Mouse (Mus musculus) liver, adult 2 months (tissue): Measurements from ENCODE around the gene Vps37b. TPM values are rescaled to one million over a fixed set of nuclear protein-coding genes. Genes with fewer than 3 reads are reported as not detected.
"Not testable (repeated sequence)": the region's sequence is repeated elsewhere in the genome, so short reads cannot be mapped to it uniquely, and the experiment has no call there.

ENCODE experiments used
- DNase-seq: peaks from one replicate; pipeline ENCODE4 v3.0.0-alpha.2; 2011; ENCODE audit warnings: low read depth, low spot score; ENCODE audit errors: extremely low read depth
- H3K27ac ChIP-seq: fragments of 200-500 bp; replicated peaks from 2 replicates; pipeline ENCODE4 v1.5.1; 2012; ENCODE audit warnings: low read depth, mild to moderate bottlenecking, control low read depth, inconsistent platforms, low read length; ENCODE audit not compliant: insufficient read depth
- H3K27me3 ChIP-seq: fragments of 200-500 bp; 2 replicates; pipeline ENCODE4 v1.6.1; 2012; ENCODE audit warnings: mild to moderate bottlenecking, moderate library complexity, low read length, inconsistent platforms; ENCODE audit not compliant: control insufficient read depth, insufficient read depth
- H3K36me3 ChIP-seq: fragments of 200-500 bp; 2 replicates; pipeline ENCODE4 v1.6.1; 2012; ENCODE audit warnings: low read length, inconsistent platforms; ENCODE audit not compliant: control insufficient read depth, insufficient read depth
- H3K4me1 ChIP-seq: fragments of 200-500 bp; 2 replicates; pipeline ENCODE4 v1.6.1; 2011; ENCODE audit warnings: low read length; ENCODE audit not compliant: control insufficient read depth, insufficient read depth
- H3K4me3 ChIP-seq: fragments of 200-500 bp; 2 replicates; pipeline ENCODE4 v1.5.1; 2011; ENCODE audit warnings: low read depth, mild to moderate bottlenecking, control low read depth, low read length, moderate library complexity; ENCODE audit not compliant: insufficient read depth
- H3K79me2 ChIP-seq: fragments of 200-500 bp; 2 replicates; pipeline ENCODE4 v1.6.1; 2012; ENCODE audit warnings: inconsistent platforms, mild to moderate bottlenecking, low read length, moderate library complexity; ENCODE audit not compliant: control insufficient read depth, insufficient read depth
- H3K9ac ChIP-seq: fragments of 200-500 bp; 2 replicates; pipeline ENCODE4 v1.6.1; 2012; ENCODE audit warnings: low read depth, mild to moderate bottlenecking, control low read depth, inconsistent platforms, low read length
- CTCF ChIP-seq: fragments of 200-500 bp; IDR thresholded peaks from 2 replicates; pipeline ENCODE4 v1.5.1; 2011; ENCODE audit warnings: low read depth, low read length, control low read depth
- POLR2A ChIP-seq: fragments of 200-500 bp; IDR thresholded peaks from 2 replicates; pipeline ENCODE4 v1.6.1; 2011; ENCODE audit warnings: low read length, control low read depth; ENCODE audit not compliant: insufficient read depth; ENCODE audit errors: extremely low read depth
- WGBS: fragments of 180-500 bp; shearing (Covaris S2); methylation state at CpG from one replicate; pipeline ENCODE4 v1.1.7; 2018; 5-methylcytosine and 5-hydroxymethylcytosine counted together
- polyA plus RNA-seq: library from polyadenylated mRNA; depleted of rRNA; stranded (reverse); fragments of >200 nt; gene quantifications from 2 replicates; pipeline ENCODE4 v1.2.3, GENCODE M21; 2012
- total RNA-seq: library from RNA; depleted of rRNA; stranded (reverse); fragments of >200 nt; gene quantifications from 2 replicates; pipeline ENCODE4 v1.2.3, GENCODE M21; 2014

The Vps37b gene
- total and polyA plus RNA-seq, 2 experiments: 4.4 to 31.4 TPM

DNA sequence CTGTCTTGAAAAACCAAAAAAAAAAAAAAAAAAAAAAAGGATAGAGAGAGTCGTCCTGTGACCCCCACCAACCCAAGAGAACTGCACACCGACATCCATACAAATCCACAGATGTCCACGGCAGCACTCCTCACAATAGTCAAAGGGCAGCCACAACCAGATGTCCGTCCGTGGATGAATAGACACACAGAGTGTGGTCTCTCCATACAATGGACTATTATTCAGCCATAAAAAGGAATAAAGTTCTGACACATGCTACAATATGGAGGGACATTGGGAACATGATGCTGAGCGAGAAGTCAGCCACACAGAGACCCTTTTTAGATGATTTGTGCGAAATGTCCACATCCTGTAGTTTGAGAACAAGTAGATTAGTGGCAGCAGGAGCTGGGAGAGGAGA is 26.7 kb upstream of the Vps37b start:
- no peaks in the 10 kb centered on the region for H3K27me3 ChIP-seq
- 0 out of 2 replicates have a peak, but pooled peaks cover 2% of the 10 kb centered on the region for H3K4me1 ChIP-seq
- 96% methylated on average over 7 of the region's 7 CpGs for WGBS
- no peaks in the 10 kb centered on the region for H3K36me3 ChIP-seq
- H3K4me3 ChIP-seq: no peak overlapping the region
- H3K9ac ChIP-seq: no peak overlapping the region
- TF ChIP-seq POLR2A (no peak), CTCF (no peak)
- no peak overlapping the region for H3K27ac ChIP-seq
- H3K79me2 ChIP-seq: no peaks in the 10 kb centered on the region
- no peak for DNase-seq

- H3K4me1 ChIP-seq: 0 out of 2 replicates have a peak, but pooled peaks cover 2% of the 10 kb centered on the region
- DNase-seq: no peak
- no peak overlapping the region for H3K9ac ChIP-seq
- no peaks in the 10 kb centered on the region for H3K27me3 ChIP-seq
- no peaks in the 10 kb centered on the region for H3K79me2 ChIP-seq
- TF ChIP-seq POLR2A: no peak
- no peak for TF ChIP-seq CTCF
- no peak overlapping the region for H3K27ac ChIP-seq
- 35% methylated on average over 4 of the region's 4 CpGs for WGBS
- H3K4me3 ChIP-seq: no peak overlapping the region
- H3K36me3 ChIP-seq: no peaks in the 10 kb centered on the region
Observed at GRCm38 (mm10) chr5:124056956-124057355, 24.9 kb upstream of the Vps37b start.

DNA sequence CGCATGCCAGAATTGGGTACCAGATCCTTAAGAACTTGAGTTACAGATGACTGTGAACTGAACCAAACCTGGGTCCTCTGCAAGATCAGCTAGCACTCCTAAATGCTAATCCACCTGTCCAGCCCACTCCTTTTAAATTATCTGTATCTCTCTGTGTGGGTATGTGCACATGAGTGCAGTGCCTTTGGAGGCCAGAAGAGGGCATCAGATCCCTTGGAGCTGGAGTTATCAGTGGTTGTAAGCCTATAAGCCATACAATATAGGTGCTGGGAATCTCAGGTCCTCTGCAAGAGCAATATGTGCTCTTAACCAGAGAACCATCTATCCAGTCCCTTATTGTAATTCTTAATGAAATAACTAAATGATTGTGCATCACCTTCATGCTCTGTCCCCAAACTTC is 24.1 kb upstream of the Vps37b start:
- Histone ChIP-seq H3K79me2 (no peaks in the 10 kb centered on the region), H3K27ac (no peak overlapping the region), H3K36me3 (no peaks in the 10 kb centered on the region), H3K9ac (no peak overlapping the region), H3K4me1 (0 out of 2 replicates have a peak, but pooled peaks cover 2% of the 10 kb centered on the region), H3K27me3 (no peaks in the 10 kb centered on the region), H3K4me3 (no peak overlapping the region)
- TF ChIP-seq CTCF (no peak), POLR2A (no peak)
- DNase-seq: no peak
- 100% methylated on average over 1 of the region's 1 CpGs for WGBS

DNA sequence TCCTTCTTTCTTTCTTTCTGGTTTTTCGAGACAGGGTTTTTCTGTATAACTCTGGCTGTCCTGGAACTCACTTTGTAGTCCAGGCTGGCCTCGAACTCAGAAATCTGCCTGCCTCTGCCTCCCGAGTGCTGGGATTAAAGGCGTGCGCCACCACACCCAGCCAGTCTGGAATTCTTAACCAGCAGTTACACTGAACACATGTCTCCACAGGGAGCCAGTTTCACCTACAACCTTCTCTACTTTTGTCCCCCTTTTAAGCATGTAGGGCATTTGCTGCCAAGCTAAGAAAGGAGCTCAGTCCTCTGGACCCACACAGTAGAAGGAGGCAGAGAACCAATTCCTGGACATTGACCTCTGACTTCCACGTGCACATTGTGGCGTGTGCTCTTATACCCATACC is 20.6 kb upstream of the Vps37b start:
- not testable (repeated sequence) for H3K4me3 ChIP-seq, H3K27ac ChIP-seq, H3K27me3 ChIP-seq, H3K36me3 ChIP-seq, H3K79me2 ChIP-seq, H3K4me1 ChIP-seq, H3K9ac ChIP-seq, DNase-seq
- WGBS: 81% methylated on average over 7 of the region's 7 CpGs

DNA sequence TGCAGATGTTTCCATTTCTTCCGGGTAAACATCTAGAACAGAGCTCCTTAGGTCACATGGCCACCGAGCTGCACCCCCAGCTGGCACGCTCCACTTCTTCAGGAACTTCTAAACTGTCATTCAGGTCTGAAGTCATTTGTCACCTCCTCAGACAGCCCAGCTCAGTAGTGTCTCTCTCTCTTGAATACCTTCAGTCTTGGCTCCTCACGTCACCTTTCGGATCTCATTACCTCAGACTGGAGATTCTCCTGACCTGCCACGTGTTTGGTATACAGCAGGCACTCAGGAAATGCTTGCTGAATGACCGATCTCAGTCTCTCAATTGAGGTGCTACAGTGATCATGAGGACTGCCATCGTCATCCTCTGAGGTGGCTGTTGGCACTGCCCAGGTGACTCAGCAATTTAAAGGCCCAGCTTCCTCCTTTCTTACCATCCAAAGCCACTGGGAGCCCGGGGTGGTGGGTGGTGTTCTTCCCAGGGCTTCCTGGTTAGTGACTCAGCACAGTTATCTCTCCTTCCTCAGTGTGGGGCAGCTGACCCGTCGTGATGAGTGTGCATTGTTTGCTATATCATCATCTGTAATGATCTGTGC is 19.9 kb upstream of the Vps37b start:
- no peak for DNase-seq
- no peaks in the 10 kb centered on the region for H3K4me1 ChIP-seq
- no peaks in the 10 kb centered on the region for H3K36me3 ChIP-seq
- no peak overlapping the region for H3K4me3 ChIP-seq
- no peaks in the 10 kb centered on the region for H3K79me2 ChIP-seq
- H3K9ac ChIP-seq: no peak overlapping the region
- TF ChIP-seq CTCF: no peak
- TF ChIP-seq POLR2A: no peak
- no peaks in the 10 kb centered on the region for H3K27me3 ChIP-seq
- no peak overlapping the region for H3K27ac ChIP-seq
- 77% methylated on average over 11 of the region's 11 CpGs for WGBS

- DNase-seq: peak; percentile 37
- H3K27me3 ChIP-seq: no peaks in the 10 kb centered on the region
- H3K4me1 ChIP-seq: no peaks in the 10 kb centered on the region
- H3K79me2 ChIP-seq: no peaks in the 10 kb centered on the region
- TF ChIP-seq CTCF (peak; percentile 20; the same call in 1 of the 2 replicates), POLR2A (no peak)
- peak overlapping the region; percentile 24; the same call in 1 of the 2 replicates for H3K9ac ChIP-seq
- peak overlapping the region; percentile 64 for H3K27ac ChIP-seq
- H3K4me3 ChIP-seq: no peak overlapping the region
- WGBS: 70% methylated on average over 14 of the region's 14 CpGs
- H3K36me3 ChIP-seq: no peaks in the 10 kb centered on the region
Observed at GRCm38 (mm10) chr5:124050095-124051050, 18.3 kb upstream of the Vps37b start.
